Mouse (Mus musculus): ENCODE measurements around the gene Glrx. TPM values are rescaled to one million over a fixed set of nuclear protein-coding genes. Genes with fewer than 3 reads are reported as not detected.

Glrx gene
- polyA plus RNA-seq, 1 experiment = 15.9 TPM

GRCm38 (mm10) chr13:75880501-75880900 lies 40.8 kb downstream of the Glrx start:
- no peak overlapping the region for H3K4me3 ChIP-seq (ENCODE audit: extremely low read depth, insufficient read depth, insufficient read length)
- TF ChIP-seq POLR2A (IDR thresholded peaks at IDR 0.05; ENCODE audit: low read depth, low read length) = no peak
- TF ChIP-seq CTCF (IDR thresholded peaks at IDR 0.05; ENCODE audit: extremely low read depth, insufficient read depth, insufficient read length, insufficient replicate concordance) = no peak
- no peak overlapping the region for H3K27ac ChIP-seq (ENCODE audit: insufficient read depth, low read length)
- H3K4me1 ChIP-seq (ENCODE audit: control insufficient read depth, insufficient read depth, insufficient read length) = no peaks in the 10 kb centered on the region
- no peak for DNase-seq (ENCODE audit: low read depth in 1 of 2, low spot score in 2 of 2)
- no peaks in the 10 kb centered on the region for H3K36me3 ChIP-seq (ENCODE audit: control insufficient read depth, insufficient read depth, low read length)
- H3K27me3 ChIP-seq (ENCODE audit: control insufficient read depth, insufficient read depth, low read length) = no peaks in the 10 kb centered on the region
- WGBS = 89% methylated on average over 2 of the region's 2 CpGs

DNA sequence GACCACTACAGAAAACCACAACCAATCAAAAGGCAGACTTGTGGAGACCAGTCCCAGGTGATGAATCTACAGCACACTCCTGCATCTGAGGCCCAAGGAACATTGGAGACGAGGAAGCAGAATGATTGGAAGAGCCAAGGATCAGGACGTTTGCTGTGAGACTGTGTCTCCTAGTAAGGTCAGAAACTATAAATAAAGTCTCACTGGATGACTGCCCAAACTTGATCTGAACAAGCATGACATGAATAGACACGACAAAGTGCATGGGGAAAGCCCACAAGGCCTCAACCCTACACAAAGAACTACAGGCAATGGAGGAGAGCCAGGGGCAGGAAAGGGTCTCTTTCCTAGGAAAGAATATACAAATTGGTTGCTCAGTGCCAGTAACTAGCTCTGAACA lies 44.1 kb downstream of the Glrx start:
- DNase-seq (ENCODE audit: low read depth in 1 of 2, low spot score in 2 of 2) = no peak
- TF ChIP-seq POLR2A (IDR thresholded peaks at IDR 0.05; ENCODE audit: low read depth, low read length) (no peak), CTCF (IDR thresholded peaks at IDR 0.05; ENCODE audit: extremely low read depth, insufficient read depth, insufficient read length, insufficient replicate concordance) (no peak)
- WGBS = 83% methylated on average over 3 of the region's 3 CpGs

DNA sequence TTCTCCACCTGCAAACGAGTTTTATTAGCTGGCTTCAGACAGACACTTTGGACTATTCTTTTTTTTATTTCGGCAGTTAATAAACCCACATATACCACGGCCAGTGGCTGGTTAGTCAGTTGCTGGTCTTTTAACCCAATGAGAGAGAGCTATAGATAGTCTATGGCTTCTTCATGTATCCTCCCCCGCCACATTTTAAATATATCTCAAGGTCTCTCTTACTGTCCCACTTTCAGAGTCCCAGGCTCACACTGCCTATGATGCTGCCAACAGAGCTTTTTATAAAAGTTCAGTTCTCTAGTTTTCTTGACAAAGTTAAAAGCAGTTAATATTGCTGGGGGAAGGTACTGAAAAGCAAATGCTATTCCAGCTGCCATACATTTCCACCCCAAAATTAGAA lies 52.2 kb downstream of the Glrx start:
- TF ChIP-seq CTCF (IDR thresholded peaks at IDR 0.05; ENCODE audit: extremely low read depth, insufficient read depth, insufficient read length, insufficient replicate concordance) (no peak), POLR2A (IDR thresholded peaks at IDR 0.05; ENCODE audit: low read depth, low read length) (no peak)
- H3K4me1 ChIP-seq (ENCODE audit: control insufficient read depth, insufficient read depth, insufficient read length) = no peaks in the 10 kb centered on the region; the same call in 1 of the 2 replicates
- 74% methylated on average over 4 of the region's 4 CpGs for WGBS

More for the DNA sequence above, 44.1 kb downstream of the Glrx start:
- no peaks in the 10 kb centered on the region for H3K27me3 ChIP-seq (ENCODE audit: control insufficient read depth, insufficient read depth, low read length)
- no peak overlapping the region for H3K27ac ChIP-seq (ENCODE audit: insufficient read depth, low read length)
- H3K4me1 ChIP-seq (ENCODE audit: control insufficient read depth, insufficient read depth, insufficient read length) = no peaks in the 10 kb centered on the region
- no peaks in the 10 kb centered on the region for H3K36me3 ChIP-seq (ENCODE audit: control insufficient read depth, insufficient read depth, low read length)
- no peak overlapping the region for H3K4me3 ChIP-seq (ENCODE audit: extremely low read depth, insufficient read depth, insufficient read length)

GRCm38 (mm10) chr13:75892291-75892690 lies 52.6 kb downstream of the Glrx start:
- TF ChIP-seq POLR2A (IDR thresholded peaks at IDR 0.05; ENCODE audit: low read depth, low read length) = no peak
- no peak for TF ChIP-seq CTCF (IDR thresholded peaks at IDR 0.05; ENCODE audit: extremely low read depth, insufficient read depth, insufficient read length, insufficient replicate concordance)
- Histone ChIP-seq H3K27me3 (ENCODE audit: control insufficient read depth, insufficient read depth, low read length) (no peaks in the 10 kb centered on the region), H3K4me3 (ENCODE audit: extremely low read depth, insufficient read depth, insufficient read length) (no peak overlapping the region), H3K36me3 (ENCODE audit: control insufficient read depth, insufficient read depth, low read length) (no peaks in the 10 kb centered on the region), H3K27ac (ENCODE audit: insufficient read depth, low read length) (no peak overlapping the region), H3K4me1 (ENCODE audit: control insufficient read depth, insufficient read depth, insufficient read length) (no peaks in the 10 kb centered on the region; the same call in 1 of the 2 replicates)
- no peak for DNase-seq (ENCODE audit: low read depth in 1 of 2, low spot score in 2 of 2)
- WGBS = 74% methylated on average over 3 of the region's 3 CpGs

More for the DNA sequence above, 52.2 kb downstream of the Glrx start:
- H3K4me3 ChIP-seq (ENCODE audit: extremely low read depth, insufficient read depth, insufficient read length) = no peak overlapping the region
- H3K27me3 ChIP-seq (ENCODE audit: control insufficient read depth, insufficient read depth, low read length) = no peaks in the 10 kb centered on the region
- H3K36me3 ChIP-seq (ENCODE audit: control insufficient read depth, insufficient read depth, low read length) = no peaks in the 10 kb centered on the region
- no peak overlapping the region for H3K27ac ChIP-seq (ENCODE audit: insufficient read depth, low read length)
- DNase-seq (ENCODE audit: low read depth in 1 of 2, low spot score in 2 of 2) = no peak

DNA sequence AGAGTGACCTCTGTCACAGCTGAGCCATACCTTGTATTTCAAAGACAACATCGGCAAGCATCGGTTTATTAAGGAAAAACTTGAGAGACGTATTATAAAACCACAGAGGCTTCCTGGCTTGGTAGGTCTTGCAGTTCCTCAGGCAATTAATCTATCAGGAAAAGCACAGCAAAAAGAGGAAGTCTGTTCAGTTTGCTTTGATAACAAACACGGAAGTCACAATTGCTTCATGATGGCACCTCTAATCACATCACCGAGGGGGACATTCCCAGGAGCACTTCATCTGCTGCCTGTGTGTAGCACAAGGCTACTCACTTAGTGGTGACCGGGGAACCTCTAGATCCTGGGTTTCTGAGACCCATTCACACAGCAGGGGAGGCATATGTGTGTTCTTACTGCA lies 53.2 kb downstream of the Glrx start:
- no peak overlapping the region for H3K4me3 ChIP-seq (ENCODE audit: extremely low read depth, insufficient read depth, insufficient read length)
- no peaks in the 10 kb centered on the region; the same call in 1 of the 2 replicates for H3K4me1 ChIP-seq (ENCODE audit: control insufficient read depth, insufficient read depth, insufficient read length)
- H3K36me3 ChIP-seq (ENCODE audit: control insufficient read depth, insufficient read depth, low read length) = no peaks in the 10 kb centered on the region
- no peaks in the 10 kb centered on the region for H3K27me3 ChIP-seq (ENCODE audit: control insufficient read depth, insufficient read depth, low read length)
- WGBS = 13% methylated on average over 6 of the region's 6 CpGs
- TF ChIP-seq CTCF (IDR thresholded peaks at IDR 0.05; ENCODE audit: extremely low read depth, insufficient read depth, insufficient read length, insufficient replicate concordance) (no peak), POLR2A (IDR thresholded peaks at IDR 0.05; ENCODE audit: low read depth, low read length) (no peak)
- no peak overlapping the region for H3K27ac ChIP-seq (ENCODE audit: insufficient read depth, low read length)
- no peak for DNase-seq (ENCODE audit: low read depth in 1 of 2, low spot score in 2 of 2)

Other genes with a start within 250 kb of the Glrx start
- gene Ell2, start 133.1 kb upstream of the Glrx start, polyA plus RNA-seq (2012; rRNA removed) = 4.1 and 4.6 TPM in 2 replicates
- 1.2 and 1.6 TPM in 2 replicates for gene Rhobtb3, start 104.1 kb downstream of the Glrx start, polyA plus RNA-seq (2012; rRNA removed)
- not detected in 2 replicates for gene Spata9, start 127.3 kb downstream of the Glrx start, polyA plus RNA-seq (2012; rRNA removed)
- 2.8 and 3.4 TPM in 2 replicates for gene Rfesd, start 178.9 kb downstream of the Glrx start, polyA plus RNA-seq (2012; rRNA removed)
- 0.20 and 0.42 TPM in 2 replicates for gene Gpr150, start 217.1 kb downstream of the Glrx start, polyA plus RNA-seq (2012; rRNA removed)